Mouse (Mus musculus) right cerebral cortex, adult 18-20 months (tissue): ENCODE data around the gene Nid1.
A peak's percentile ranks its signal among the peaks of the same experiment; 100 is the strongest.

ENCODE experiments used
- DNase-seq: peaks from one replicate; pipeline ENCODE4 v3.0.0; 2022; ENCODE audit warnings: mixed read lengths

The Nid1 gene

DNA sequence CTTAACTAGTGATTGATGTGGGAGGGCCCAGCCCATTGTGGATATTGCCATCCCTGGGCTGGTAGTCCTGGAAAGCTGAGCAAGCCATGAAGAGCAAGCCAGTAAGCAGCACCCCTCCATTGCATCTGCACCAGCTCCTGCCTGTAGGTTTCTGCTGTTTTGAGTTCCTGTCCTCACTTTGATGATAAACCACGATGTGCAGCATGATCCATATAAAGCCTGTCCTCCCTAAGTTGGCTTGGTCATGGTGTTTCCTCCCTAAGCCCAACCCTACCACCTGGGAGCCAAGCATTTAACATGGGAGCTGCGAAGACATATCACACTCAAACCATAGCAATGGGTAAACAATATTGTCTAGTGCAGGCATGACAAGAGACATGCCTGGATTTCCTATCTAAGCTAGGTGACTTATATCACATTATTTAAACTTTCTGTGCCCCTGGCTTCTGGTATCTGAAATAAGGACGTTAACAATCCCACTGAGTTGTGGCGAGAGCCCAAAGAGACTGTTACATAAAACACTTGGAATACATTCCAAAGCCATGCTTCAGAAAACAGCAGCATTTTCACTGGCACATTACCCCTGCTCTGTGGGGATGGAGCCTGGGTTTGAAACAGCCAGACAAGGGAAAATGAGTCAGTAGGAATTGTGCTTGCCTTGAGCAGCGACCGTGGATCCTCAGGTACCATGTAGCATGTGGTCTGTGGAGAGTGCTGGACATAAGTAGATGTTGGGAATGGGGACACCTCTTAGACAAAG lies 111.3 kb downstream of the Nid1 start:
- DNase-seq = peak; percentile 42

DNA sequence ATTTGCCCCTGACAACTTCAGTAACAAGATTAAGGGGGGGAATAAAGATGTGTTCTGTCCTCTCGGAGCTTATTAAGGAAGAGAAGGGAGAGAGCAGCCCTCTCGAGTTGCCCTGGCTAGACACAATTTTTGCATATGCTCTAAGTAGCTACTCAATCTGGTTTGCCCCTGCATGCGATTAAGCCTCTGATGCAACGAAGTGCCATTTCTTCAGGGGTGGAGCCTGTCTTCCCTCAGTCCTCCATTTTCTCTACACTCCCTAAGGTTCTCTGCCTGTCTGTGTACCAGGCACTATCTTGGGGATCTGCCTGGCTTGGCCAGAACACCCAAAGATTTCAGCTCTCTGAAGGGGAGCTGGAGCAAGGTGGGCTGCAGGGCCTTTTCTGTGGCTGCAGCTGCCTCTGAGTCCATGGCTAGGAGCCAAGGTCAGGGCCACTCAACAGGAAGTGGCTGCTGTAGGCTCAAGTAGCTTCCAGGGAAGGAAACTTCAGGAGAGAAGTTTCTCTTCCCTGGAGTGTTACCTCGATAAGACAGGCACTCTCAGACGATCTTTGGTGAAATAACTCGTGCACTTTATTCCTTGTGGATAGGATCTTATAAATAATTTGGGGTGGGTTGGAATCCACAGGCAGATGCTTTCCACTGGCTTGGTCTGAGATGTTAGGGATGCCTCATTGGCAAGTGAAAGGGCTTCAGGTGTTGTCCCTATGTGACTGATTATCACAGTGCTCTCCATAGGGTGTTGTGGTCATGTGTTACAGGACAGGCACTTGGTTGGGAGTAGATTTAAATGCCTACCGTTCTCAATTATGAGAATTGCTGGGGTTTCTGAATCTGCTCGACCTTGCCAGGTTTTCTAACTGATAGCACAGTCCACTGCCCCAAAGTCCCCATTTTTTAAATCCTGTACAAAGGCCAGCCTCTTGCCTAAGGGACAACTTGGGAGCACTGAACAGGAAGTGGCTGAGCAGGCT lies 112.6 kb downstream of the Nid1 start:
- DNase-seq = no peak

DNA sequence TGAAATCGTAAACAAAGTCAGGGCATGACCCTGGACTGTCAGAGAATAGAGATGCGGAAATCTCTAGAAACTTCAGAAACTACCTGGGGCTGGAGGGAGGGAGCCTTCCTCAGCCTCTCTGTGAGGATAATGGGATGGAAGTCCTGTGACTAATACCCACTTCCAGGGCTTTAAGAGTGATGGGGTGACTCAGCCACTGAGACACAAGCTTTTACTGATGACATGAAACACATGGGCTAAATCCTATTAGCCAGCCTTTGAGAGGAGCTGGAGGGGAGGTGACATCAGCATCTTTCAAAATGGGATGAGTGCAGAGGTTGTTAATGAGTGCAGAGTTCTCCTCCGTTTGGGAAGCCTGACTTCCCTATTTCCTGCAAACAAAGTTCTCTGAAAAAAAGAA lies 114.7 kb downstream of the Nid1 start:
- DNase-seq = no peak

DNA sequence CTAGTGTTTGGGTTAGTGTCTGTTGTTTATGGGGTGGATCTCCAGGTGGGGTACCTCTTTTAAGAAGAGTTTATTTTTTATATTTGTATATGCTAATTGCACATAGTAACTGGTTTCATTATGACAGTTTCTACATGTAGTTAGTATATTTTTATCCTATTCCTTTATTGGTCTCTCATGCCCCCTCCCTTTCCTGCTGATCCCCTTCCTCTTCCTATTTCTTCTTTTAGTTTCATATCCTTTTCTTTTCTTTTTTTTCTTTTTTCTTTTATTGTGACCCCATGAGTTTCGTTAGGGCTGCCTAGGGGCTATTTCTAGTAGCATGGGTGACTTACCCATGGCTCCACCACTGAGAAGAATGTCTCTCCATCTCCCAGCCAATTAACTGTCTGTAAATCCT lies 116.3 kb downstream of the Nid1 start:
- no peak for DNase-seq

DNA sequence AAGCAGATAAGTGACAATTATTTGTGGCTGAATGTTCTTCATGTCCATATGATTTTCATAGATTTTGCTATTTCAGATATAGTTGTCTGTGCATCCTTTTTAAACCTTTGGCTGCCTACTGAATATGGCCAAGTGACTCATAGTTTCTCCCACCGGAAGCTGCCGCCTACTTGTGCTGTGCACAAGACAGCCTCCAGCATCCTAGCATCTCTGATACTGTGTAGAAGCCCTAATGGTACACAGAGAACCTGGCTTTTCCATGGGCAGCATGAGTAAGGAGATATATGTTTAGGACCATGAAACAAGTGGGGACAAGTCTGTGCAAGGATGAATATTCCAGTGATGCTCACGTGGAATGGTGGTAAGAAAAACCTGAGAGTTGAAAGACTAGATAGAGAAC lies 117.8 kb downstream of the Nid1 start:
- DNase-seq = peak; percentile 82

DNA sequence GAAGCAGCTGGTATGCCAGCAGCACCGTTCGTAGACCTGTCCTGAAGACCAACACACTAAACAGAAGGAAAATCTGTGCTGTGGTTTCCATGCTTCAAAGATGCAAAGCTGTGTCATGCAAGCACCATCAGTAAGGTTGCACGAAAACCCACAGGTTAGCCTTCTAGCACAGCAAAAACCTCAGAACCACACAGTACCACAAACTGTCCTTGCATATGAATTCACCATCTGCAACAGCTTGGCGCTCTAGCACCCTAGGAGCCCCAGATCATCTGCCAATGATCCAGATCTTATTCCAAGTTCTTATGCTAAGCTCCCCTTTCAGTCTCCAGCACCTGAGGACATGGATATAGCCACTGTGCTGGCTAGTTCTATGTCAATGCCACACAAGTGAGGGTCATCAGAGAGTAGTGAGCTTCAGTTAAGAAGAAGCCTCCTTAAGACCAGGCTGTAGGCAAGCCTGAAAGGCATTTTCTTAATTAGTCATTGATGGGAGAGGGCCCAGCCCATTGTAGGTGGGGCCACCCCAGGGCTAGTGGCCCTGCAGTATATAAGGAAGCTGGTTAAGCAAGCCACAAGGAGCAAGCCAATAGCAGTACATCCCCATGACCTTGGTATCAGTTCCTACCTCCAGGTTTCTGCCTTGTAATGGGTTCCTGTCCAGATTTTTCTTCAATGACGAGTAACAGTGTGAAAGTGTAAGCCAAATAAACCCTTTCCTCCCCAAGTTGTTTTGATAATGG lies 119.8 kb downstream of the Nid1 start:
- DNase-seq = no peak

DNA sequence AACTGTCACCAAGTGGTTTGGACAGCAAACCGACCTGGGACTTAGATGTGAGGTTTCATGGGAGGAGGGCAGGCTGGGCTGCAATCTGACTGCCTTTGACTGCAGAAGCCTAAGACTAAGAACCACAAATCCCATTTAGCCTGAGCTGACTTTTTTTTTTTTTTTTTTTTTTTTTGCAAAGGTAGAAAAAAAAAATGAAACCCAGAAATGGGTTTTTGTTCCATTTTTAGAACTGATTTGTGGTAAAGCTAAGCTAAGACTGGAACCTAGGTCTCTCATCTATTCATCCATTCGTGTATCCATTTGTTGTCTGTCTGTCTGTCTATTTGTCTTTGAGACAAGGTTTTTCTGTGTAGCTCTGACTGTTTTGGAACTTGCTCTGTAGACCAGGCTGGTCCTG lies 120.9 kb downstream of the Nid1 start:
- DNase-seq = no peak

DNA sequence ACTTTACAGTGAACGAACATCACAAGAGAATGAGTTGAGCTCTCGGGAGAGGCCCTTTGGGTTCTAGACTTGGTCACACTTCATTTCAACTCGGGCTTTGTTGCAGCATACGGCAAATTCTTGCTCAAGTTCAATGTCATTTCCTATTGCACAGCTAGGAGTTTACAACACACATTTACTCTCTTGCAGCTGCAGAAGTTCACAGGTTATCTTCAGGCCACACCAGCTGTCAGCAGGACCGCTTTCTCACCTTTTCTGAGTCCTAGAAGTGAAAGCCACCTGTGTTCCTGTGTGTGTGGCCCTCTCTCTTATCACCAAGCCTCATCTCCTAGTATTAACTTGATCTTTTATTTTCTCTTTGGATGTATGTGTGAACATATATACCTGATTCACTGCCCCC lies 121.5 kb downstream of the Nid1 start:
- DNase-seq = no peak
